ENCODE assay signal across 26 mouse cellular contexts in genomic region chr15:77893292-77893691, GRCm38 (mm10). TPM values are rescaled to one million over a fixed set of nuclear protein-coding genes. Genes with fewer than 3 reads are reported as not detected.
A peak's percentile ranks its signal among the peaks of the same experiment; 100 is the strongest.
DNase-seq lines count a peak whose midpoint lies in the region; ATAC-seq lines count a peak whose summit lies in the region.
"Had no signal": no experiment of that assay in that cellular context is flagged by ENCODE, and none has a peak within 500 bp of the region (broad histone marks: within the 10 kb centered on the region; RNA-seq: fewer than 3 reads in every experiment).

No protein-coding gene starts in this region.

- H3K4me1 ChIP-seq in lung, embryonic 15.5 days: peaks cover 27% of the 10 kb centered on the region
- H3K4me1 ChIP-seq: embryonic facial prominence, embryonic 12.5 days; forebrain, embryonic 12.5 days; midbrain, embryonic 15.5 days had no signal

- H3K27ac ChIP-seq in lung, embryonic 15.5 days: peak overlapping the region; percentile 81
- H3K27ac ChIP-seq: embryonic facial prominence, embryonic 12.5 days; forebrain, embryonic 12.5 days; heart, embryonic 13.5 days; hindbrain, embryonic 14.5 days; kidney, postnatal 0 days; left cerebral cortex, adult 2 months; limb, embryonic 15.5 days; liver, embryonic 14.5 days; midbrain, embryonic 15.5 days; stomach, embryonic 15.5 days had no signal

- whole genome bisulfite sequencing in lung, embryonic 15.5 days: 45% methylated on average over 10 of the region's 10 CpGs

- H3K36me3 ChIP-seq in lung, embryonic 15.5 days: no peaks in the 10 kb centered on the region
- H3K36me3 ChIP-seq: embryonic facial prominence, embryonic 12.5 days; forebrain, embryonic 12.5 days; heart, embryonic 13.5 days; limb, embryonic 15.5 days; midbrain, embryonic 15.5 days; stomach, embryonic 15.5 days had no signal

- ATAC-seq in common myeloid progenitor, adult 5-6 weeks (replicated peaks; ENCODE audit: low read depth, poor library complexity, severe bottlenecking): 0 out of 2 replicates have a peak, but pooled peaks have one; percentile 11
- peak; percentile 66 for ATAC-seq in lung, embryonic 15.5 days (ENCODE audit: borderline replicate concordance, extremely low read depth, low FRiP score, low TSS enrichment)
- ATAC-seq: inflammation-experienced regulatory T-cells, adult 6 months; midbrain, embryonic 15.5 days had no signal

- no peak overlapping the region for H3K4me3 ChIP-seq in lung, embryonic 15.5 days
- H3K4me3 ChIP-seq: embryonic facial prominence, embryonic 12.5 days; erythroblast, embryonic 14.5 days; forebrain, embryonic 12.5 days; heart, embryonic 13.5 days; left cerebral cortex, adult 2 months; limb, embryonic 15.5 days; midbrain, embryonic 15.5 days; stomach, embryonic 15.5 days had no signal

- no peak overlapping the region for H3K9ac ChIP-seq in lung, embryonic 15.5 days
- H3K9ac ChIP-seq: embryonic facial prominence, embryonic 12.5 days; forebrain, embryonic 12.5 days; heart, embryonic 13.5 days; hindbrain, embryonic 14.5 days; limb, embryonic 15.5 days; liver, embryonic 14.5 days; midbrain, embryonic 15.5 days; stomach, embryonic 15.5 days had no signal

- H3K4me2 ChIP-seq in lung, embryonic 15.5 days: no peak overlapping the region
- H3K4me2 ChIP-seq: embryonic facial prominence, embryonic 12.5 days; forebrain, embryonic 12.5 days; heart, embryonic 13.5 days; hindbrain, embryonic 14.5 days; limb, embryonic 15.5 days; midbrain, embryonic 15.5 days; stomach, embryonic 15.5 days had no signal

- no peaks in the 10 kb centered on the region for H3K9me3 ChIP-seq in lung, embryonic 15.5 days
- H3K9me3 ChIP-seq: embryonic facial prominence, embryonic 12.5 days; forebrain, embryonic 12.5 days; heart, embryonic 13.5 days; limb, embryonic 15.5 days; midbrain, embryonic 15.5 days; stomach, embryonic 15.5 days had no signal

- no peaks in the 10 kb centered on the region for H3K27me3 ChIP-seq in lung, embryonic 15.5 days
- H3K27me3 ChIP-seq: embryonic facial prominence, embryonic 12.5 days; forebrain, embryonic 12.5 days; heart, embryonic 13.5 days; limb, embryonic 15.5 days; midbrain, embryonic 15.5 days; stomach, embryonic 15.5 days had no signal

- DNase-seq in lung, adult 18-20 months: peak; percentile 61 to 69
- no peak for DNase-seq in lung, postnatal 25 days (ENCODE audit: low spot score)
- peak; percentile 43 to 80 for DNase-seq in lung, postnatal 4 days
- DNase-seq in frontal cortex, postnatal 14 days (ENCODE audit: low spot score in 2 of 2): no peak
- DNase-seq in heart, adult 9 months (ENCODE audit: low spot score in 2 of 2): no peak
- DNase-seq: cerebellum, adult 18-20 months; cerebellum, postnatal 14 days; heart, postnatal 14 days; kidney, adult 18-20 months; layer of hippocampus, adult 9-11 months; right cerebral cortex, postnatal 4 days; thymus, postnatal 4 days had no signal

RNA-seq across cellular contexts. Expression of gene Txn2, which starts 35.5 kb away (rescaled TPM):
- 47.2 and 65.4 TPM in 2 replicates for total RNA-seq in common myeloid progenitor, adult 5-6 weeks (2017)
- 207 and 211 TPM in 2 replicates for polyA plus RNA-seq in lung, embryonic 15.5 days (2015; fragmentation: Nextera tagmentation; extraction: Ambion mirVana)

RNA-seq across cellular contexts. Expression of gene Myh9, which starts 51.3 kb away (rescaled TPM):
- 362 and 430 TPM in 2 replicates for total RNA-seq in common myeloid progenitor, adult 5-6 weeks (2017)
- 62.5 and 67.7 TPM in 2 replicates for polyA plus RNA-seq in lung, embryonic 15.5 days (2015; fragmentation: Nextera tagmentation; extraction: Ambion mirVana)

Comparison
In these comparisons a context has a peak if more than half of its experiments do, and no peak if none do; other contexts are left out.
1. DNase-seq: peak in lung, adult 18-20 months (2 of 2) and lung, postnatal 4 days (2 of 2); none in lung, postnatal 25 days (single experiment), frontal cortex, postnatal 14 days (0 of 2) and heart, adult 9 months (0 of 2).